Mouse (Mus musculus): Measurements from ENCODE around the gene Ubr3.

Ubr3 gene

GRCm38 (mm10) chr2:69897039-69897617 lies at the start of gene Ubr3:
Ubr3 (plus strand) TSS chr2:69897246.
- DNase-seq (ENCODE audit: extremely low spot score, low read depth, low spot score), result peak; percentile 41

- no peak for DNase-seq (ENCODE audit: extremely low spot score, low read depth, low spot score)
Observed at GRCm38 (mm10) chr2:69849215-69849614, 47.8 kb upstream of the Ubr3 start.

- DNase-seq (ENCODE audit: extremely low spot score, low read depth, low spot score), result no peak
Observed at GRCm38 (mm10) chr2:69851427-69852058, 45.5 kb upstream of the Ubr3 start.

- no peak for DNase-seq (ENCODE audit: extremely low spot score, low read depth, low spot score)
Observed at GRCm38 (mm10) chr2:69856392-69856791, 40.7 kb upstream of the Ubr3 start.

GRCm38 (mm10) chr2:69857882-69858281 lies 39.2 kb upstream of the Ubr3 start:
- DNase-seq (ENCODE audit: extremely low spot score, low read depth, low spot score), result no peak

- no peak for DNase-seq (ENCODE audit: extremely low spot score, low read depth, low spot score)
Observed at GRCm38 (mm10) chr2:69860972-69861452, 36.0 kb upstream of the Ubr3 start.

- peak; percentile 68 for DNase-seq (ENCODE audit: extremely low spot score, low read depth, low spot score)
Observed at GRCm38 (mm10) chr2:69861485-69862091, 35.5 kb upstream of the Ubr3 start, which contains the start of gene Ssb. Ssb (plus strand) TSS chr2:69861562.

- no peak for DNase-seq (ENCODE audit: extremely low spot score, low read depth, low spot score)
Observed at GRCm38 (mm10) chr2:69862117-69862657, 34.9 kb upstream of the Ubr3 start.

- no peak for DNase-seq (ENCODE audit: extremely low spot score, low read depth, low spot score)
Observed at GRCm38 (mm10) chr2:69883990-69884391, 13.1 kb upstream of the Ubr3 start.

- no peak for DNase-seq (ENCODE audit: extremely low spot score, low read depth, low spot score)
Observed at GRCm38 (mm10) chr2:69884581-69884980, 12.5 kb upstream of the Ubr3 start.

- no peak for DNase-seq (ENCODE audit: extremely low spot score, low read depth, low spot score)
Observed at GRCm38 (mm10) chr2:69885050-69885449, 12.0 kb upstream of the Ubr3 start.

- peak; percentile 39 for DNase-seq (ENCODE audit: extremely low spot score, low read depth, low spot score)
Observed at GRCm38 (mm10) chr2:69885451-69886305, 11.4 kb upstream of the Ubr3 start, which contains the start of gene Mettl5. Mettl5 (minus strand) TSS chr2:69885615.

- DNase-seq (ENCODE audit: extremely low spot score, low read depth, low spot score), result no peak
Observed at GRCm38 (mm10) chr2:69888957-69889356, 8.1 kb upstream of the Ubr3 start.

GRCm38 (mm10) chr2:69890843-69891242 lies 6.2 kb upstream of the Ubr3 start:
- DNase-seq (ENCODE audit: extremely low spot score, low read depth, low spot score), result no peak

GRCm38 (mm10) chr2:69893145-69893544 lies 3.9 kb upstream of the Ubr3 start:
- no peak for DNase-seq (ENCODE audit: extremely low spot score, low read depth, low spot score)

- no peak for DNase-seq (ENCODE audit: extremely low spot score, low read depth, low spot score)
Observed at GRCm38 (mm10) chr2:69893891-69894290, 3.2 kb upstream of the Ubr3 start.

GRCm38 (mm10) chr2:69895502-69896223 lies 1.4 kb upstream of the Ubr3 start:
- DNase-seq (ENCODE audit: extremely low spot score, low read depth, low spot score), result no peak

- DNase-seq (ENCODE audit: extremely low spot score, low read depth, low spot score), result no peak
Observed at GRCm38 (mm10) chr2:69896224-69896581, 843 bp upstream of the Ubr3 start.

- no peak for DNase-seq (ENCODE audit: extremely low spot score, low read depth, low spot score)
Observed at GRCm38 (mm10) chr2:69897618-69898575, 851 bp downstream of the Ubr3 start.

All from hindlimb bud, embryonic 11.5 days (tissue).